Mouse (Mus musculus): ENCODE results near the gene Itga1. TPM values are rescaled to one million over a fixed set of nuclear protein-coding genes. Genes with fewer than 3 reads are reported as not detected.

Itga1 gene
- total RNA-seq, 2 experiments from 2014 or later: 26.1 to 28.0 TPM

- intact Hi-C loops (cut with DNase I; ENCODE audit: low total_unique reads): no loop called here
- DNase-seq: no peak
Measured at GRCm38 (mm10) chr13:115100381-115101177, 1.2 kb downstream of the Itga1 start.

- DNase-seq: no peak
- intact Hi-C loops (cut with DNase I; ENCODE audit: low total_unique reads): no loop called here
Measured at GRCm38 (mm10) chr13:115099381-115099780, 2.4 kb downstream of the Itga1 start.

- intact Hi-C loops (cut with DNase I; ENCODE audit: low total_unique reads): no loop called here
- no peak for DNase-seq
Measured at GRCm38 (mm10) chr13:115098227-115098626, 3.5 kb downstream of the Itga1 start.

GRCm38 (mm10) chr13:115096965-115097364 is 4.8 kb downstream of the Itga1 start:
- no peak for DNase-seq
- intact Hi-C loops (cut with DNase I; ENCODE audit: low total_unique reads): no loop called here

GRCm38 (mm10) chr13:115096216-115096615 is 5.5 kb downstream of the Itga1 start:
- no peak for DNase-seq
- intact Hi-C loops (cut with DNase I; ENCODE audit: low total_unique reads): no loop called here

GRCm38 (mm10) chr13:115095392-115095791 is 6.4 kb downstream of the Itga1 start:
- no peak for DNase-seq
- intact Hi-C loops (cut with DNase I; ENCODE audit: low total_unique reads): no loop called here

- DNase-seq: no peak
- intact Hi-C loops (cut with DNase I; ENCODE audit: low total_unique reads): no loop called here
Measured at GRCm38 (mm10) chr13:115091511-115091910, 10.3 kb downstream of the Itga1 start.

GRCm38 (mm10) chr13:115090977-115091445 is 10.8 kb downstream of the Itga1 start:
- DNase-seq: no peak

GRCm38 (mm10) chr13:115090069-115090976 is 11.4 kb downstream of the Itga1 start, which contains the start of gene Pelo:
Gene Pelo, minus strand, starts transcription at chr13:115090186.
- intact Hi-C loops (cut with DNase I; ENCODE audit: low total_unique reads): no loop called here
- DNase-seq: peak; percentile 96

More at GRCm38 (mm10) chr13:115090977-115091445, 10.8 kb downstream of the Itga1 start:
- intact Hi-C loops (cut with DNase I; ENCODE audit: low total_unique reads): no loop called here

- intact Hi-C loops (cut with DNase I; ENCODE audit: low total_unique reads): no loop called here
- DNase-seq: peak; percentile 29
Measured at GRCm38 (mm10) chr13:115089395-115090025, 12.3 kb downstream of the Itga1 start.

GRCm38 (mm10) chr13:115089020-115089394 is 12.8 kb downstream of the Itga1 start:
- no peak for DNase-seq
- intact Hi-C loops (cut with DNase I; ENCODE audit: low total_unique reads): no loop called here

GRCm38 (mm10) chr13:115085974-115086373 is 15.8 kb downstream of the Itga1 start:
- intact Hi-C loops (cut with DNase I; ENCODE audit: low total_unique reads): no loop called here
- no peak for DNase-seq

- intact Hi-C loops (cut with DNase I; ENCODE audit: low total_unique reads): no loop called here
- no peak for DNase-seq
Measured at GRCm38 (mm10) chr13:115082339-115082738, 19.4 kb downstream of the Itga1 start.

- no peak for DNase-seq
- intact Hi-C loops (cut with DNase I; ENCODE audit: low total_unique reads): no loop called here
Measured at GRCm38 (mm10) chr13:115079996-115080585, 21.7 kb downstream of the Itga1 start.

- intact Hi-C loops (cut with DNase I; ENCODE audit: low total_unique reads): no loop called here
- no peak for DNase-seq
Measured at GRCm38 (mm10) chr13:115078997-115079685, 22.6 kb downstream of the Itga1 start.

- intact Hi-C loops (cut with DNase I; ENCODE audit: low total_unique reads): no loop called here
- DNase-seq: no peak
Measured at GRCm38 (mm10) chr13:115077346-115078134, 24.2 kb downstream of the Itga1 start.

GRCm38 (mm10) chr13:115072386-115072785 is 29.4 kb downstream of the Itga1 start:
- DNase-seq: no peak
- intact Hi-C loops (cut with DNase I; ENCODE audit: low total_unique reads): no loop called here

GRCm38 (mm10) chr13:115071431-115071830 is 30.3 kb downstream of the Itga1 start:
- no peak for DNase-seq
- intact Hi-C loops (cut with DNase I; ENCODE audit: low total_unique reads): no loop called here
